Comparison of ENCODE assay signal across 25 mouse cellular contexts in genomic region chr4:138067858-138068257, GRCm38 (mm10).
DNase-seq lines count a peak whose midpoint lies in the region; ATAC-seq and TF ChIP-seq lines count a peak whose summit lies in the region.
"Had no signal": no experiment of that assay in that cellular context is flagged by ENCODE, and none has a peak within 500 bp of the region (broad histone marks: within the 10 kb centered on the region; RNA-seq: fewer than 3 reads in every experiment).

No protein-coding gene starts in this region.

- H3K9ac ChIP-seq in forebrain, embryonic 11.5 days (ENCODE audit: low read length): no peak overlapping the region
- no peak overlapping the region for H3K9ac ChIP-seq in midbrain, embryonic 13.5 days (replicated peaks)
- H3K9ac ChIP-seq: embryonic facial prominence, embryonic 12.5 days; hindbrain, embryonic 15.5 days; limb, embryonic 13.5 days; liver, embryonic 13.5 days; neural tube, embryonic 12.5 days had no signal

- peak; percentile 34 for DNase-seq in forebrain, embryonic 11.5 days (ENCODE audit: low spot score)
- DNase-seq in forebrain, embryonic 10.5 days (ENCODE audit: extremely low spot score, low spot score): no peak
- peak; percentile 46 for DNase-seq in kidney, adult 2 months
- no peak for DNase-seq in kidney, postnatal 4 days
- no peak for DNase-seq in midbrain, embryonic 10.5 days (ENCODE audit: low spot score)
- no peak for DNase-seq in urinary bladder, postnatal 14 days (ENCODE audit: low spot score)
- no peak for DNase-seq in lung, adult 18-20 months
- DNase-seq: adrenal gland, postnatal 14 days; embryo, embryonic 11 days; heart, postnatal 14 days; kidney, adult 11 months; liver, embryonic 13.5 days; lung, adult 2 months; lung, postnatal 10 days; right cerebral cortex, postnatal 4 days; thymus, postnatal 4 days had no signal

- H3K4me2 ChIP-seq in forebrain, embryonic 11.5 days (ENCODE audit: low read depth, low read length, severe bottlenecking): no peak overlapping the region
- H3K4me2 ChIP-seq in midbrain, embryonic 13.5 days (replicated peaks): no peak overlapping the region
- H3K4me2 ChIP-seq: embryonic facial prominence, embryonic 12.5 days; hindbrain, embryonic 15.5 days; limb, embryonic 13.5 days; liver, embryonic 13.5 days; neural tube, embryonic 12.5 days had no signal

- no peak overlapping the region for H3K27ac ChIP-seq in forebrain, embryonic 11.5 days (ENCODE audit: low read depth, low read length)
- H3K27ac ChIP-seq in forebrain, embryonic 10.5 days: no peak overlapping the region
- peak overlapping the region; percentile 85; the same call in 1 of the 2 replicates for H3K27ac ChIP-seq in kidney, adult 2 months (ENCODE audit: insufficient read depth, low read depth, low read length)
- H3K27ac ChIP-seq in midbrain, embryonic 13.5 days: 0 out of 2 replicates have a peak overlapping the region, but pooled peaks have one; percentile 25
- no peak overlapping the region for H3K27ac ChIP-seq in midbrain, embryonic 10.5 days (replicated peaks)
- H3K27ac ChIP-seq: embryonic facial prominence, embryonic 12.5 days; hindbrain, embryonic 10.5 days; hindbrain, embryonic 15.5 days; limb, embryonic 13.5 days; liver, embryonic 13.5 days; neural tube, embryonic 12.5 days had no signal

- no peaks in the 10 kb centered on the region for H3K9me3 ChIP-seq in forebrain, embryonic 11.5 days (ENCODE audit: control insufficient read depth, low read length)
- no peaks in the 10 kb centered on the region for H3K9me3 ChIP-seq in forebrain, embryonic 10.5 days
- H3K9me3 ChIP-seq in midbrain, embryonic 13.5 days: no peaks in the 10 kb centered on the region
- H3K9me3 ChIP-seq in midbrain, embryonic 10.5 days (replicated peaks): no peaks in the 10 kb centered on the region
- H3K9me3 ChIP-seq: embryonic facial prominence, embryonic 12.5 days; G1E; hindbrain, embryonic 10.5 days; hindbrain, embryonic 15.5 days; limb, embryonic 13.5 days; liver, embryonic 13.5 days; neural tube, embryonic 12.5 days had no signal

- 92% methylated on average over 3 of the region's 3 CpGs for WGBS in forebrain, embryonic 11.5 days
- 95% methylated on average over 3 of the region's 3 CpGs for WGBS in forebrain, embryonic 10.5 days
- WGBS in kidney, adult 2 months: 64% methylated on average over 3 of the region's 3 CpGs
- WGBS in midbrain, embryonic 13.5 days: 93% methylated on average over 3 of the region's 3 CpGs
- 97% methylated on average over 3 of the region's 3 CpGs for WGBS in midbrain, embryonic 10.5 days

- TF ChIP-seq CTCF in kidney, adult 2 months (conservative IDR thresholded peaks at IDR 0.05; ENCODE audit: insufficient read depth, insufficient read length, low read depth, low read length): no peak

- no peak for ATAC-seq in forebrain, embryonic 11.5 days (replicated peaks; ENCODE audit: low FRiP score)
- no peak for ATAC-seq in midbrain, embryonic 13.5 days
- ATAC-seq: midbrain, embryonic 16.5 days; Patski had no signal

- no peak for TF ChIP-seq POLR2A in kidney, adult 2 months (IDR thresholded peaks at IDR 0.05; ENCODE audit: low read depth, low read length)

- 0 out of 2 replicates have a peak, but pooled peaks cover 2% of the 10 kb centered on the region for H3K36me3 ChIP-seq in forebrain, embryonic 11.5 days (ENCODE audit: control insufficient read depth, insufficient read depth, low read length)
- H3K36me3 ChIP-seq in forebrain, embryonic 10.5 days (replicated peaks): peaks cover 90% of the 10 kb centered on the region
- H3K36me3 ChIP-seq in kidney, adult 2 months (ENCODE audit: control insufficient read depth, insufficient read depth, low read length): no peaks in the 10 kb centered on the region; the same call in 1 of the 2 replicates
- H3K36me3 ChIP-seq in midbrain, embryonic 13.5 days: peaks cover 28% of the 10 kb centered on the region
- H3K36me3 ChIP-seq in midbrain, embryonic 10.5 days: peaks cover 87% of the 10 kb centered on the region

- H3K4me1 ChIP-seq in forebrain, embryonic 11.5 days (replicated peaks; ENCODE audit: control insufficient read depth, insufficient read depth, low read length): no peaks in the 10 kb centered on the region
- H3K4me1 ChIP-seq in forebrain, embryonic 10.5 days: peaks cover 7% of the 10 kb centered on the region
- peaks cover 50% of the 10 kb centered on the region for H3K4me1 ChIP-seq in kidney, adult 2 months (ENCODE audit: control insufficient read depth, insufficient read depth, low read length)
- peaks cover 4% of the 10 kb centered on the region; the same call in 1 of the 2 replicates for H3K4me1 ChIP-seq in midbrain, embryonic 13.5 days (replicated peaks)
- no peaks in the 10 kb centered on the region for H3K4me1 ChIP-seq in midbrain, embryonic 10.5 days
- H3K4me1 ChIP-seq: hindbrain, embryonic 10.5 days; neural tube, embryonic 12.5 days had no signal

- H3K4me3 ChIP-seq in forebrain, embryonic 11.5 days (ENCODE audit: low read depth, low read length): no peak overlapping the region
- no peak overlapping the region for H3K4me3 ChIP-seq in forebrain, embryonic 10.5 days
- H3K4me3 ChIP-seq in kidney, adult 2 months (ENCODE audit: insufficient read depth, low read depth, low read length): no peak overlapping the region
- H3K4me3 ChIP-seq in midbrain, embryonic 13.5 days (replicated peaks): no peak overlapping the region
- no peak overlapping the region for H3K4me3 ChIP-seq in midbrain, embryonic 10.5 days
- H3K4me3 ChIP-seq: embryonic facial prominence, embryonic 12.5 days; hindbrain, embryonic 10.5 days; hindbrain, embryonic 15.5 days; limb, embryonic 13.5 days; liver, embryonic 13.5 days; neural tube, embryonic 12.5 days had no signal

- H3K27me3 ChIP-seq in forebrain, embryonic 11.5 days (ENCODE audit: control insufficient read depth, insufficient read depth, low read length): no peaks in the 10 kb centered on the region
- no peaks in the 10 kb centered on the region for H3K27me3 ChIP-seq in forebrain, embryonic 10.5 days (ENCODE audit: poor library complexity, severe bottlenecking)
- no peaks in the 10 kb centered on the region for H3K27me3 ChIP-seq in kidney, adult 2 months (replicated peaks; ENCODE audit: control insufficient read depth, insufficient read depth, low read length)
- H3K27me3 ChIP-seq in midbrain, embryonic 13.5 days: no peaks in the 10 kb centered on the region
- H3K27me3 ChIP-seq in midbrain, embryonic 10.5 days (ENCODE audit: low read depth, poor library complexity, severe bottlenecking): no peaks in the 10 kb centered on the region
- H3K27me3 ChIP-seq: embryonic facial prominence, embryonic 12.5 days; hindbrain, embryonic 15.5 days; limb, embryonic 13.5 days; liver, embryonic 13.5 days; neural tube, embryonic 12.5 days; Patski had no signal

Comparison
In these comparisons a context has a peak if more than half of its experiments do, and no peak if none do; other contexts are left out.
1. DNase-seq: peak in forebrain, embryonic 11.5 days (single experiment) and kidney, adult 2 months (single experiment); none in forebrain, embryonic 10.5 days (single experiment), kidney, postnatal 4 days (0 of 2), midbrain, embryonic 10.5 days (single experiment), urinary bladder, postnatal 14 days (single experiment) and lung, adult 18-20 months (0 of 2).
2. H3K27ac ChIP-seq: peak in kidney, adult 2 months (single experiment) and midbrain, embryonic 13.5 days (single experiment); none in forebrain, embryonic 11.5 days (single experiment), forebrain, embryonic 10.5 days (single experiment) and midbrain, embryonic 10.5 days (single experiment).